Mouse (Mus musculus) midbrain, embryonic 12.5 days (tissue): Measurements from ENCODE around the gene Gm12569. TPM values are rescaled to one million over a fixed set of nuclear protein-coding genes. Genes with fewer than 3 reads are reported as not detected.
A peak's percentile ranks its signal among the peaks of the same experiment; 100 is the strongest.

Source experiments
- ATAC-seq: fragments of 200-750 bp; cut with Nextera tagmentation; 2 replicates; pipeline ENCODE4 v1.8.0; 2017; ENCODE audit warnings: low read depth, moderate TSS enrichment, moderate library complexity; ENCODE audit not compliant: low FRiP score
- H3K27ac ChIP-seq: fragments of 300-500 bp; sonication (generic); replicated peaks from 2 replicates; pipeline ENCODE4 v1.5.1; 2016; ENCODE audit warnings: mild to moderate bottlenecking
- H3K27me3 ChIP-seq: fragments of 300-500 bp; sonication (generic); 2 replicates; pipeline ENCODE4 v1.6.1; 2016; ENCODE audit warnings: mild to moderate bottlenecking
- H3K36me3 ChIP-seq: fragments of 300-500 bp; sonication (generic); 2 replicates; pipeline ENCODE4 v1.6.1; 2016
- H3K4me1 ChIP-seq: fragments of 300-500 bp; sonication (generic); 2 replicates; pipeline ENCODE4 v1.6.1; 2016
- H3K4me2 ChIP-seq: fragments of 300-500 bp; sonication (generic); replicated peaks from 2 replicates; pipeline ENCODE4 v1.6.1; 2016; ENCODE audit warnings: mild to moderate bottlenecking, moderate library complexity
- H3K4me3 ChIP-seq: fragments of 300-500 bp; sonication (generic); 2 replicates; pipeline ENCODE4 v1.5.1; 2016; ENCODE audit warnings: mild to moderate bottlenecking
- H3K9ac ChIP-seq: fragments of 300-500 bp; sonication (generic); replicated peaks from 2 replicates; pipeline ENCODE4 v1.6.1; 2016; ENCODE audit warnings: mild to moderate bottlenecking, moderate library complexity
- H3K9me3 ChIP-seq: fragments of 300-500 bp; sonication (generic); 2 replicates; pipeline ENCODE4 v1.6.1; 2016; ENCODE audit warnings: mild to moderate bottlenecking
- WGBS: fragments of 180-500 bp; shearing (Covaris S2); methylation state at CpG from one replicate; pipeline ENCODE4 v1.1.7; 2016; 5-methylcytosine and 5-hydroxymethylcytosine counted together
- polyA plus RNA-seq: library from polyadenylated mRNA; unstranded; fragments of >200 nt; fragmentation: Nextera tagmentation; extraction: Ambion mirVana; gene quantifications from 2 replicates; pipeline ENCODE4 v1.2.1, GENCODE M21; 2016

The Gm12569 gene
- polyA plus RNA-seq, result not detected in 2 replicates

DNA sequence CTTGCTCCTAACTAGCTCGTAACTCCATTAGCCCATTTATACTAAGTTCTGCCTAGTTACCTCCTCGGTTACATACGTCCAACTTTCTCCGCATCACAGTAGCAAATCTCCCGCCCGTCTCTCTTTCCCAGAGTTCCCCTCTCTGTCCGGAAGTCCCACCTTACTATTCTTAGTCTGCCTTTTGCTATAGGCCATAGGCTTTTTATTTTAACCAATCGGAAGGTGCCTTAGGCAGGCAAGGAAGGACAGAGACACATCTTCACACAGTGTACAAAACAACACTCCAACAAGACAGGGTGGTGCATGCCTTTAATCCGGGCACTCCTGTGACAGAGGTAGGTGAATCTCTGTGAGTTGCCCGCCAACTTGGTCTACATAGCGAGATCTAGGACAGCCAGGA is at the start of gene Gm12569:
Gene Gm12569 (plus strand): TSS at position 166 of the 400 bp plus-strand sequence.
- WGBS, result 91% methylated on average over 11 of the region's 11 CpGs
- Histone ChIP-seq H3K27me3 (no peaks in the 10 kb centered on the region), H3K4me2 (no peak within 1 kb of the TSS), H3K9me3 (no peaks in the 10 kb centered on the region), H3K27ac (no peak within 1 kb of the TSS), H3K9ac (no peak within 1 kb of the TSS), H3K4me1 (no peaks in the 10 kb centered on the region), H3K36me3 (no peaks in the 10 kb centered on the region), H3K4me3 (no peak within 1 kb of the TSS)
- ATAC-seq, result no peak

DNA sequence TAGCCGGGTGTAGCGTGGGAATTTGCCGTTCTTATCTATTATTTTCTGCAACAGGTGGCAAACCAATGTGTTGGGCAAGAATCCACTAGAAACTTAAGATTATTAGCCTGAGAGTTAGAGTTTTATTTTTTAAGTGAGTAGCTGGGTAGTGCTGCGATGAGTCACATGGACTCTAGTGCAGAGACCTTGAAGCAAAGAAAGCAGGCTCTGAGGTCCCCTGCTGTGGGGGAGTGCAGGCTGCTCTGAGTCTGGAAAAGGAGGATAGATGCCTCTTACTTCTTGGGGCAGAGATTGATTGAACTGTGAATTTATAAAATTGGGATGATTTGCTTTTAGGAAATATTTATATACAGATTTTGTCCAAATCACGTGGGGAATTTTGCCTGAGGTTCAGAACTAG is 17.5 kb upstream of the Gm12569 start:
- Histone ChIP-seq H3K4me1 (no peaks in the 10 kb centered on the region), H3K9me3 (no peaks in the 10 kb centered on the region), H3K4me3 (no peak overlapping the region), H3K27ac (no peak overlapping the region), H3K9ac (no peak overlapping the region), H3K36me3 (no peaks in the 10 kb centered on the region), H3K27me3 (no peaks in the 10 kb centered on the region), H3K4me2 (no peak overlapping the region)
- WGBS, result 81% methylated on average over 5 of the region's 5 CpGs
- no peak for ATAC-seq

DNA sequence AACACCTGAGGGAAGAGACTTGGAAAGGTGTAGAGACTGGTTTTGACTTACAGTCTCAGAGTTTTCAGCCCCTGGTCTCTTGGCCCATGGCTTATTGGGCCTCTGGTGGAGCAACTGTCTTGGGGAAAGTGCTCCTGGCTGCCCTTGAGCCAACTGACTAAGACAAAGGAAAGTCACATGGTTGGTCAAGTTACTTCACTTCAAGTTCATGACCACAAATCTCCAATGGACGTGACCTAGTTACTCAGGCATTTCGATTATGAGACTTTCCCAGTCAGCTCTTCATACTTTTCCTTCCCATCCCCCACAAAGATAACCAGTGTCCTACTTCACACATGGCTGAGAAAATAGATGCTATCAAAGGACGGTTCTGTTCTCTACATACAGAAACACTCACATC is 12.5 kb upstream of the Gm12569 start:
- H3K4me3 ChIP-seq, result no peak overlapping the region
- no peaks in the 10 kb centered on the region for H3K36me3 ChIP-seq
- WGBS, result 88% methylated on average over 3 of the region's 3 CpGs
- no peak overlapping the region for H3K4me2 ChIP-seq
- H3K9ac ChIP-seq, result no peak overlapping the region
- no peaks in the 10 kb centered on the region for H3K9me3 ChIP-seq
- no peak overlapping the region for H3K27ac ChIP-seq
- no peaks in the 10 kb centered on the region for H3K4me1 ChIP-seq
- no peak for ATAC-seq
- no peaks in the 10 kb centered on the region for H3K27me3 ChIP-seq

DNA sequence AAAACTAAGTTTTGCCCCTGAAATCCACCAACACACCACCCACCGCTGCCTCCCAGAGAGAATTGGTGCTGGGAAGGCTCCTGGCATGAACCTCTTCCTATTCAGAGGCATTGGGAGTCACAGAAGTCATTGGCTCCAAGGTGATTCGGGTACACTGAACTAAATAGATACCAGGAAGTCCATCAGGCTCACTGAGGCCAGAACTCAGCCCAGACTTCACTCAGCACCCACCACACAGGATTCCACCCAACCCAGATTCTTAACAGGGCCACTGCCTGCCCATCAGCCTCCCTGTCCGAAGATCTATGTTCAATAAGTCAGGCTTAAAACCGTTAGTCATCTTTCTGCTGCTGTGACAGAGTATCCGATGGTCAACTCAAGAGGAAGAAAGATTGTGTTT is 8.8 kb upstream of the Gm12569 start:
- H3K27me3 ChIP-seq, result no peaks in the 10 kb centered on the region
- no peak overlapping the region for H3K9ac ChIP-seq
- no peaks in the 10 kb centered on the region for H3K9me3 ChIP-seq
- 91% methylated on average over 5 of the region's 5 CpGs for WGBS
- no peak overlapping the region for H3K27ac ChIP-seq
- no peak overlapping the region for H3K4me2 ChIP-seq
- H3K36me3 ChIP-seq, result no peaks in the 10 kb centered on the region
- no peak overlapping the region for H3K4me3 ChIP-seq
- ATAC-seq, result no peak
- no peaks in the 10 kb centered on the region for H3K4me1 ChIP-seq

DNA sequence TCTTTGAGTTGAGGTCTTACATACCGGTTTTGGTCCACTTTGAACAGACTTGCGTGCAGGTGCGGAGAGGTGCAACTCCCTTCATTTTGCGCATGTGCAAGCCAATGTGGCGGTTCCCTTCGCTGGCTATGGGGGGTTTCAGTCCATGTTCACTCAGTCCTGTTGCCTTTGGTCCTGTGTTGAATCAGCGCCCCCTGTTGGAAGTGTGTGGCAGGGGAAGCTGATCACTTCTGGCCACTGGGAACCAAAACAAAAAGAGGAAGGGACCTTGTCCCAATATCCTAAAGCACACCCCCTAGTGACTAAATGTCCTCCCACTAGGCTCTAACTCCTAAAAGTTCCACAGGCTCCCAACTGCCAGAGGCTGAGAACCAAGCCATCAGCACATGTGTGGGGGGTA is 6.3 kb upstream of the Gm12569 start:
- ATAC-seq, result no peak
- Histone ChIP-seq H3K27me3 (no peaks in the 10 kb centered on the region), H3K9me3 (no peaks in the 10 kb centered on the region), H3K4me2 (no peak overlapping the region), H3K27ac (no peak overlapping the region), H3K9ac (no peak overlapping the region), H3K36me3 (no peaks in the 10 kb centered on the region), H3K4me3 (no peak overlapping the region), H3K4me1 (no peaks in the 10 kb centered on the region)
- WGBS, result 82% methylated on average over 7 of the region's 7 CpGs

DNA sequence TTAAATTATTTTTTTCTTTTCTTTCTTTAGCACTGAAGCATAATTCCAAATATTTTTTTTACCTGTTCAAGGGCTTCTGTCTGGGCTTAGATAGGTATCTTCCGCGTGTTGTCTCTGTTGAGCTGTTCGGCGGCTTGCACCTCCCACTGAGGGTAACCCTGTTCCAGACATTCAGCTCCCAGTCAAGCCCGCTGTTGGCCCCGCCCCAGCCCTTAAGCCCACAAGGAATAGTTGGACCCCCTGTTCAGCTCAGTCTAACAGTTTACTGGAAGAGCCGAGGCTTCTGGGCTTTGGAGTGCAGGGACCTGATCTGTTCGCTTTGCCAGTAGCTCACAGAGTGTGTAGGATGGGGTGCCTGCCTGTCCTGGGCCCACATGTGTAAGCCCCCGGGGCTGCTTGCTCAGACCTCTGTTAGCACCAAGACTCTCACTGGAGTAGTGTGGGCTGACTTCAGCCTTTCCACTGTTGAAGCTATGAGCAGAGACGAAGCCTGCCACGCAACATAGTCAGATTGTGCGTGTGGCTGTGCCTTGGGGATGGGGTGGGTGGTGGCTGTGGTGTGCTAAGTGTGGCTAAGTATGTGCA is 785 bp upstream of the Gm12569 start:
- no peak for ATAC-seq
- no peaks in the 10 kb centered on the region for H3K36me3 ChIP-seq
- no peak overlapping the region for H3K27ac ChIP-seq
- no peak overlapping the region for H3K4me3 ChIP-seq
- WGBS, result 81% methylated on average over 12 of the region's 12 CpGs
- no peak overlapping the region for H3K4me2 ChIP-seq
- no peaks in the 10 kb centered on the region for H3K27me3 ChIP-seq
- no peaks in the 10 kb centered on the region for H3K9me3 ChIP-seq
- no peak overlapping the region for H3K9ac ChIP-seq
- H3K4me1 ChIP-seq, result no peaks in the 10 kb centered on the region

DNA sequence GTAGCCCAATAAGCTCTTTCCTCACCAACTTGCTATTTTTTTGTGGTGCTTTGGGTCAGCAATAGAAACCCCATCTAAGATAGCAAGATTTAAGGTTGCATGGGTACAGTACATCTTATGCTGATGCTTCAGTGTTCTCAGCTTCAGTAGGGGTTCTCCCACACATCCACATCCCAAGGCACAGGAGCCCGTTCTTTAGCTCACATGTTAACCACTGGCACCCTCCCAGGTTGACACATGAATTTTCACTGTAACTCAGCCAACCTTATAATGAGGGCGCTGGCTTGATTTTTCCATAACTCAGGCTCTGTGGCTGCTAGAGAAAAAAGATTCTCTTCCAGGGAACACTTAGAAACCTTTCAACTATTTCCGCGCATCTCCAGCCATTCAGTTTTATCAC is 6.8 kb downstream of the Gm12569 start:
- no peak overlapping the region for H3K27ac ChIP-seq
- H3K9me3 ChIP-seq, result no peaks in the 10 kb centered on the region
- 93% methylated on average over 4 of the region's 4 CpGs for WGBS
- H3K4me1 ChIP-seq, result no peaks in the 10 kb centered on the region
- no peaks in the 10 kb centered on the region for H3K36me3 ChIP-seq
- H3K4me2 ChIP-seq, result no peak overlapping the region
- no peaks in the 10 kb centered on the region for H3K27me3 ChIP-seq
- no peak overlapping the region for H3K9ac ChIP-seq
- no peak for ATAC-seq
- no peak overlapping the region for H3K4me3 ChIP-seq

DNA sequence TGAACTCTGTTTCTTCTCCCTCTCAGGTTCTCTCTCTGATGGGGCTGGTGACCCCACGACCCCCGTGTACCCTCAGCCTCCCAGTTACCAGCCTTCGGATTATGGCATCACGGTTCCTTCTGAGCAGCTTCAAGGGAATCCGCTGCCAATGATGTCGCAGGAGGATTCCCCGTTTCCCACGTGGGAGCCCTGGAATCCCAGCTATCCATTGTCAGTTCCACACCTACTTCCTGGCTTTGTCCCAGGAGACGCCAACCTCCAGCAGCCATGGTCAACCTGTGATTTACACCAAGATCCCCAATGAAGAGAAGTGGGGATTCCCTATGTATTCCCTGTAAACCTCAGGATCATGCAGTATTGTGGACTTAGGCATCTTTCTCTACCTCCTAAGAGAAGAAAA is 14.4 kb downstream of the Gm12569 start:
- Histone ChIP-seq H3K9ac (no peak overlapping the region), H3K27ac (no peak overlapping the region), H3K4me3 (no peak overlapping the region), H3K9me3 (no peaks in the 10 kb centered on the region), H3K4me2 (no peak overlapping the region), H3K4me1 (no peaks in the 10 kb centered on the region), H3K27me3 (no peaks in the 10 kb centered on the region), H3K36me3 (no peaks in the 10 kb centered on the region)
- WGBS, result 92% methylated on average over 9 of the region's 9 CpGs
- ATAC-seq, result no peak

DNA sequence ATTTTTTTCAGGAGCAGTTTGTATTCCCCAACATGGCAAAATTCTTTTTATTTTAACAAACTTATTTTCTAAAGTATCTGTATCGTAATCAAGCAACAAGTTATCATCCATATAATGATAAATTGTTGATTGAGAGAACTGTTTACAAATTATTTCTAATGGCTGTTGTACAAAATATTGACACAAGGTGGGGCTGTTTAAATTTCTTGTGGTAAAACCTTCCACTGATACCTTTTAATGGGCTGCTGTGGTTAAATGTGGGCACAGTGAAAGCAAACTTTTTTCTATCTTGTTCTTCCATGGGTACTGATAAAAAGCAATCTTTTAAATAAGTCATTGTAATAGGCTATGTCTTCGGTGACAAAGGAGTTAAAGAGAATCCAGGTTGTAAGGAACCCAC is 22.6 kb downstream of the Gm12569 start:
- WGBS, result 90% methylated on average over 2 of the region's 2 CpGs
- no peak for ATAC-seq
- Histone ChIP-seq H3K4me2 (no peak overlapping the region), H3K4me3 (no peak overlapping the region), H3K4me1 (no peaks in the 10 kb centered on the region), H3K27ac (no peak overlapping the region), H3K27me3 (no peaks in the 10 kb centered on the region), H3K9ac (no peak overlapping the region), H3K9me3 (no peaks in the 10 kb centered on the region), H3K36me3 (no peaks in the 10 kb centered on the region)

DNA sequence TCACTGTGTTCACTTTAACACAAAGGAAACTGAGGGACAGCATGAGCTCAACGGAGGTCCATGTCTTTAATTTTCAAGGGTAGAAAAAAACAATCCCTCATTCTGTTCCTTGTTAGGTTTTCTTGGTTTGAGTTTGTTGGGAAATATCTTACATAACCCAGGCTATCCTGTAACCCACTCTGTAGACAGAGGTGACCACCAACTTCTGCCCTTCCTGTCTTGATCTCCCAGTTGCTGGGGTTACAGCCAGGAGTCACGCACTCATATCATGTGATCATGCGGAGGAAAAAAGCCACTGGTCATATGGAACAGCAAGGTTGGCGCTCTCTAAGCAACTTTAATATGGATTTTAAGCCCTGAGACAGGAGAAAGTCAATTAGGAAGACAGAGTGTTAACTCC is 36.7 kb downstream of the Gm12569 start:
- no peak for ATAC-seq
- H3K4me2 ChIP-seq, result no peak overlapping the region
- H3K4me1 ChIP-seq, result no peaks in the 10 kb centered on the region
- H3K9ac ChIP-seq, result no peak overlapping the region
- no peaks in the 10 kb centered on the region for H3K36me3 ChIP-seq
- H3K27ac ChIP-seq, result no peak overlapping the region
- H3K4me3 ChIP-seq, result no peak overlapping the region
- 92% methylated on average over 4 of the region's 4 CpGs for WGBS
- no peaks in the 10 kb centered on the region for H3K9me3 ChIP-seq
- no peaks in the 10 kb centered on the region for H3K27me3 ChIP-seq

DNA sequence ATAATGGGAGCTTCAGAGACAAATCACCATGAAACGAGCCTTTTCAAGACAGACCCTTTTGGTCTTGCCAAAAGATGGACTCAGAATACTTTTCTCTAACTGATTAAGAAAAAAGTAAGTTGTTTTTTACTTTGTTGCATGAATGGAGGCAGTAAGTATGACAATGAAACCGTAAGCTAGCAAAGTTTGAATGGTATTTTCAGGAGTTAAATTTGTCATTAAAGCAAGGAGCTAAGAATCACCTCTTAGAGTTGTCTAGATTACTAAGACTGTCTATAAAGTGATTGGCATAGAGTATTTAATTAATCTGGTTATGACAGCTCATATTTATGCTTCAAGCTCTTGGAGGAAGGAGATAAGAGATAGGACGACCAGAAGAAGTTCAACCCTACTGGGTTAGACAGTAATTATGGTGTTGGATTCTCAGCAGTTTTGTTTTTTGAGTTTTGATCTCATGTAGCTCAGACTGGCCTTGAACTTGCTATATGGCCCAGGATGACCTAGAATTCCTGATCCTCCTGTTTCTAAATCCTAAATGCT is 41.5 kb downstream of the Gm12569 start, which contains the start of gene Clk4:
Gene Clk4 (plus strand): TSS at position 51 of the 540 bp plus-strand sequence.
- Histone ChIP-seq H3K9me3 (no peaks in the 10 kb centered on the region), H3K27ac (peak within 1 kb of the TSS; percentile 91; the same call in 1 of the 2 replicates), H3K4me3 (peak within 1 kb of the TSS; percentile 97), H3K4me1 (peaks cover 31% of the 10 kb centered on the region), H3K27me3 (no peaks in the 10 kb centered on the region), H3K4me2 (peak within 1 kb of the TSS; percentile 59), H3K36me3 (no peaks in the 10 kb centered on the region), H3K9ac (peak within 1 kb of the TSS; percentile 96)
- WGBS, result 82% methylated on average over 3 of the region's 3 CpGs
- ATAC-seq, result no peak

DNA sequence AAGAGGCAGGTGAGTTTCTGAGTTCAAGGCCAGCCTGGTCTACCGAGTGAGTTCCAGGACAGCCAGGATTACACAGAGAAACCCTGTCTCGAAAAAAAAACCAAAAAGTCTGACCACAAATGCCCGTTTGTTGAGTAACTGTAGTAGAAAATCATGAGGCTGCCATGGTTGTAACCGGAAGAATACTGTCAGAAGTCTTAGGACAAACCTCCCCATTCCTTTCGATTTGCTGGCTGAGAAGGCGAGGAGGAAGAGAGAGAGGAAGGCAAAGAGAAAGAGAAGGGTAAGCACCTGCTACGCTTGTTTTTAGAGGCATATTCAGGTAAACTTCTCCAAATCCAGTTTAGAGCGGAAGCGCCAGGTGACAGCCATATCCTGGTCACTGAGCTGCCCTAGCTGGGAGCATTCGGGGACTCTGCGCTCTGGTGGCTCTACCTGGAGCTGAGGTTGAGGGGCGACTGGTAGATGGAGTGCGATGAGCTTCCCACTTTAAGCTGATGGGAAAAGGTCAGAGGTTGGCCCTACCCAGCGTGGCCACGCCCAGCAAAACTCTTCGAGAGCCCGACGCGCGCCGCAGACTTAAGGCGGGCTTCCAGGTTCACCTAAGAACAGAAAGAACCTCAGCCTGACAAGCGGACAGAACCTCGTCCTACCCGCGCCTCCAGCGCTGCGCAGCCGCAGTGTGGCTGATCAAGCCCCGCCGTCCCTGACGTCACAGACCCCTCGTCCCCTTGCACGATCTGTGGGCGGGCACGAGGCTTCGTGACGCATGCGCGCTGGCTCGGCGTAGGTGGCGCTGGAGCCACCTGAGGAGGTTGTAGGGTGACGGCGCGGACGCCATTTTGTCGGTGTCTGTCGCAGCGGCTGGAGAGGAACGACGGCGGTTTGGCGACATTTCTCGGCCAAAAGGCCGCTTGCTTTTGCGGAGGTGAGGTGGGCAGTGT is 42.3 kb downstream of the Gm12569 start, which contains the start of gene BC049762:
Gene BC049762 (minus strand): TSS at position 705 of the 944 bp plus-strand sequence.
- WGBS, result 10% methylated on average over 57 of the region's 57 CpGs
- Histone ChIP-seq H3K27me3 (no peaks in the 10 kb centered on the region), H3K4me1 (peaks cover 31% of the 10 kb centered on the region), H3K9ac (peak within 1 kb of the TSS; percentile 96), H3K27ac (peak within 1 kb of the TSS; percentile 91), H3K9me3 (no peaks in the 10 kb centered on the region), H3K4me3 (peak within 1 kb of the TSS; percentile 97), H3K36me3 (peaks cover 6% of the 10 kb centered on the region; the same call in 1 of the 2 replicates), H3K4me2 (peak within 1 kb of the TSS; percentile 59)
- peak; percentile 98 for ATAC-seq
